Mouse (Mus musculus): ENCODE results near the gene Tns1. TPM values are rescaled to one million over a fixed set of nuclear protein-coding genes. Genes with fewer than 3 reads are reported as not detected.

Gene Tns1
- polyA plus RNA-seq, 1 experiment = 6.5 TPM

GRCm38 (mm10) chr1:74156381-74156910 is 32.2 kb upstream of the Tns1 start:
- Histone ChIP-seq H3K27ac (ENCODE audit: insufficient read depth, low read length) (no peak overlapping the region), H3K9me3 (replicated peaks; ENCODE audit: control insufficient read depth, insufficient read depth, low read length, poor library complexity, severe bottlenecking) (peaks cover 10% of the 10 kb centered on the region), H3K27me3 (ENCODE audit: control insufficient read depth, insufficient read depth, low read length, poor library complexity, severe bottlenecking) (no peaks in the 10 kb centered on the region), H3K4me1 (ENCODE audit: control insufficient read depth, insufficient read depth, low read length) (no peaks in the 10 kb centered on the region), H3K36me3 (ENCODE audit: control insufficient read depth, insufficient read depth, low read length, poor library complexity, severe bottlenecking) (no peaks in the 10 kb centered on the region), H3K4me3 (ENCODE audit: low read depth, low read length) (no peak overlapping the region), H3K9ac (ENCODE audit: low read depth, poor library complexity, severe bottlenecking) (no peak overlapping the region)
- TF ChIP-seq EP300 (IDR thresholded peaks at IDR 0.05; ENCODE audit: insufficient read depth, low read depth, low read length) = no peak
- no peak for TF ChIP-seq CTCF (IDR thresholded peaks at IDR 0.05; ENCODE audit: low read depth, low read length)
- TF ChIP-seq POLR2A (IDR thresholded peaks at IDR 0.05; ENCODE audit: insufficient read depth, low read length) = no peak

DNA sequence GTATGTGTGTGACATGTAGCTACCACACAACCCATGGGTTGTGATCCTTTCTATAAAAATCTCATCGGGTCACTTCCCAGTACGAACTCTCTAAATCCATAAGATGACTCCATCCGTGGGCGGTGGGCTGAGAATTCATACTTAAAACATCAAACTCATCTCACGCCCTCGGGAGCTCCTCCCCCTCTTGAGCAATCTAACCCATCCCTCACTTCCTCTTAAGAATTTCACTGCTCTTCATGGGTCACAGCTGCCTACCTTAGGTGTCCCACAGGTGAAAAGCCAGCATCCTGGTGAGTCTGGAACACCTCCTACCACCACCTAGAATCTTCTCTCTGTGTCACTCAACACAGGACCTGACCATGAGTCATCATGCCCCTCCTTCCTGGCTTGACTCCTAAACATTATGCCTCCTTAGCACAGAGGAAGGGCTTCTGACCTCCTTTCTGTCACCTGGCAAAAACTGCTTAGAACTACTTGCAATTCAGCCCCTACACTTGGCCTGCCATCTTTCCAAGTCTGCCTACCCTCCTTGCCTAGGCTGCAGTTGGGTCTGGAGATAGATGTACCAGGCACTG is 31.3 kb upstream of the Tns1 start:
- Histone ChIP-seq H3K27me3 (ENCODE audit: control insufficient read depth, insufficient read depth, low read length, poor library complexity, severe bottlenecking) (no peaks in the 10 kb centered on the region), H3K9ac (ENCODE audit: low read depth, poor library complexity, severe bottlenecking) (no peak overlapping the region), H3K27ac (ENCODE audit: insufficient read depth, low read length) (no peak overlapping the region), H3K4me3 (ENCODE audit: low read depth, low read length) (no peak overlapping the region), H3K4me1 (ENCODE audit: control insufficient read depth, insufficient read depth, low read length) (no peaks in the 10 kb centered on the region), H3K9me3 (replicated peaks; ENCODE audit: control insufficient read depth, insufficient read depth, low read length, poor library complexity, severe bottlenecking) (peaks cover 10% of the 10 kb centered on the region), H3K36me3 (ENCODE audit: control insufficient read depth, insufficient read depth, low read length, poor library complexity, severe bottlenecking) (no peaks in the 10 kb centered on the region)
- TF ChIP-seq EP300 (IDR thresholded peaks at IDR 0.05; ENCODE audit: insufficient read depth, low read depth, low read length) = no peak
- no peak for TF ChIP-seq CTCF (IDR thresholded peaks at IDR 0.05; ENCODE audit: low read depth, low read length)
- TF ChIP-seq POLR2A (IDR thresholded peaks at IDR 0.05; ENCODE audit: insufficient read depth, low read length) = no peak

DNA sequence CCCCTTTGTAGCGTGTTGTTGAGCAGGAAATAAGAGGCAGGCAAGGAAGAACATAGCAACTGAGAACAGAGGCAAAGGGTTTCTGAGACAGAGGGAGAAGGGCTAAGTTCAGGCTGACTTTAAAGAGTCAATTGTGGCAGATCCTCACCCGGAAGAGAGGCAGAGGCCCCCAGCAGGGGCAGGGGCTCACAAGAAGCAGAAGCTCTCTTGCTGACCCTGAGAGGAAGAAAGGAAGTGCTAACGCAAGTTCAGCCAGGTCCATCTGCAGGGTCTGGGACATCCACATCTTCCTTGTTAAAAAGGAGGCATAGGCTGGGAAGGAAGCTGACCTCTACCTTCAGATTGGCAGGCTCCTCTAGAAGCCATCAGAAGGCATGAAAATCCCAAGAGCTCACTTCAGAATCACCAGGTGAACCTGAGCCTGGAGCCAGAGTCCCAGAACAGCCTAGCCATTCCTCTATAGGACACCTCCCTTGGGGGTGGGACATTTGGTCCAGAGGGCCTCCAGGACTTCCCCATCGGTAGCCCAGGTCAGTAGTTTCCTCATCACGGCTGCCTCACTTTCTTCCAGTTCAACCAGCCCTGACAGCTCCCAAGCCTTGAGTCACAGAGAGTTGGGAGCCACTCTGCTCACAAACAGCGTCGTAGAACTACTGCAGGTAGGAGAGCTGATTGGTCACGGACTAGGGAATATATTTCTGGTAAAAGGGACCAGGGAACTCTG is 29.4 kb upstream of the Tns1 start, which contains the start of gene Cxcr2:
Gene Cxcr2, plus strand, starts transcription at position 529 of the 724 bp plus-strand sequence.
- Histone ChIP-seq H3K4me1 (ENCODE audit: control insufficient read depth, insufficient read depth, low read length) (no peaks in the 10 kb centered on the region), H3K9me3 (replicated peaks; ENCODE audit: control insufficient read depth, insufficient read depth, low read length, poor library complexity, severe bottlenecking) (peaks cover 10% of the 10 kb centered on the region), H3K4me3 (ENCODE audit: low read depth, low read length) (no peak within 1 kb of the TSS), H3K9ac (ENCODE audit: low read depth, poor library complexity, severe bottlenecking) (no peak within 1 kb of the TSS), H3K36me3 (ENCODE audit: control insufficient read depth, insufficient read depth, low read length, poor library complexity, severe bottlenecking) (no peaks in the 10 kb centered on the region), H3K27ac (ENCODE audit: insufficient read depth, low read length) (no peak within 1 kb of the TSS), H3K27me3 (ENCODE audit: control insufficient read depth, insufficient read depth, low read length, poor library complexity, severe bottlenecking) (no peaks in the 10 kb centered on the region)
- no peak for TF ChIP-seq CTCF (IDR thresholded peaks at IDR 0.05; ENCODE audit: low read depth, low read length)
- no peak for TF ChIP-seq EP300 (IDR thresholded peaks at IDR 0.05; ENCODE audit: insufficient read depth, low read depth, low read length)
- no peak for TF ChIP-seq POLR2A (IDR thresholded peaks at IDR 0.05; ENCODE audit: insufficient read depth, low read length)

GRCm38 (mm10) chr1:74151091-74151490 is 26.8 kb upstream of the Tns1 start:
- Histone ChIP-seq H3K9ac (ENCODE audit: low read depth, poor library complexity, severe bottlenecking) (no peak overlapping the region), H3K9me3 (replicated peaks; ENCODE audit: control insufficient read depth, insufficient read depth, low read length, poor library complexity, severe bottlenecking) (peaks cover 10% of the 10 kb centered on the region), H3K36me3 (ENCODE audit: control insufficient read depth, insufficient read depth, low read length, poor library complexity, severe bottlenecking) (no peaks in the 10 kb centered on the region), H3K4me1 (ENCODE audit: control insufficient read depth, insufficient read depth, low read length) (no peaks in the 10 kb centered on the region), H3K27me3 (ENCODE audit: control insufficient read depth, insufficient read depth, low read length, poor library complexity, severe bottlenecking) (no peaks in the 10 kb centered on the region), H3K4me3 (ENCODE audit: low read depth, low read length) (no peak overlapping the region), H3K27ac (ENCODE audit: insufficient read depth, low read length) (no peak overlapping the region)
- no peak for TF ChIP-seq POLR2A (IDR thresholded peaks at IDR 0.05; ENCODE audit: insufficient read depth, low read length)
- no peak for TF ChIP-seq CTCF (IDR thresholded peaks at IDR 0.05; ENCODE audit: low read depth, low read length)
- TF ChIP-seq EP300 (IDR thresholded peaks at IDR 0.05; ENCODE audit: insufficient read depth, low read depth, low read length) = no peak

DNA sequence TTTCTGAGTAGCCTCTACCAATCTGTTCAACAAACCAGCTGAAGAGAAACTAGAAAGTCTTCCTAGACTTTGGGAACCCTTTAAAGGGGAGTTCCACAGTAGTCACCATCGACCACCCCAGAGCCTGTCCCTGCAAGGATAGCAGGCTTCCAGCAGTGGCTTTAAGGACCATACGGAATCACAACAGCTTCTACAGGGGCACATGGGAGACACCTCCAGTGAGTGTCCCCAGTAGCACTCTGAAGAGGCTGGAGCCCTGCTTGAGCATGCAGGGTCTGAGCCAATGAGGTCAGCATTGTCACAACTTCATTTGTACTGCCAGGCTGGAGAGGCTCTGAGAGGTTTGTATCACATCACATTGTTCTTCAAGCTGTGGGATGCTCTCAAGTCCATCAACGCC is 25.9 kb upstream of the Tns1 start:
- Histone ChIP-seq H3K4me1 (ENCODE audit: control insufficient read depth, insufficient read depth, low read length) (no peaks in the 10 kb centered on the region), H3K9ac (ENCODE audit: low read depth, poor library complexity, severe bottlenecking) (no peak overlapping the region), H3K27me3 (ENCODE audit: control insufficient read depth, insufficient read depth, low read length, poor library complexity, severe bottlenecking) (no peaks in the 10 kb centered on the region), H3K27ac (ENCODE audit: insufficient read depth, low read length) (no peak overlapping the region), H3K36me3 (ENCODE audit: control insufficient read depth, insufficient read depth, low read length, poor library complexity, severe bottlenecking) (no peaks in the 10 kb centered on the region), H3K9me3 (replicated peaks; ENCODE audit: control insufficient read depth, insufficient read depth, low read length, poor library complexity, severe bottlenecking) (peaks cover 10% of the 10 kb centered on the region), H3K4me3 (ENCODE audit: low read depth, low read length) (no peak overlapping the region)
- TF ChIP-seq EP300 (IDR thresholded peaks at IDR 0.05; ENCODE audit: insufficient read depth, low read depth, low read length) (no peak), POLR2A (IDR thresholded peaks at IDR 0.05; ENCODE audit: insufficient read depth, low read length) (no peak), CTCF (IDR thresholded peaks at IDR 0.05; ENCODE audit: low read depth, low read length) (no peak)

All from ES-Bruce4 (cell line).